Mouse (Mus musculus) liver, embryonic 14.5 days (tissue): ENCODE measurements around the gene Ifnb1. TPM values are rescaled to one million over a fixed set of nuclear protein-coding genes. Genes with fewer than 3 reads are reported as not detected.

Experiments used
- ATAC-seq: fragments of 200-750 bp; cut with Nextera tagmentation; 2 replicates; pipeline ENCODE4 v1.8.0; 2017; ENCODE audit warnings: moderate number of reproducible peaks, mild to moderate bottlenecking, moderate library complexity; ENCODE audit not compliant: insufficient read depth
- DNase-seq, 3 experiments: peaks; one replicate each; pipeline ENCODE4 v3.0.0-alpha.2; 2012 to 2013; ENCODE audit warnings: low read depth in 3 of 3, low spot score in 3 of 3
- H3K27ac ChIP-seq: fragments of 300-500 bp; sonication (generic); 2 replicates; pipeline ENCODE4 v1.5.1; 2014; ENCODE audit warnings: moderate library complexity, mild to moderate bottlenecking, control low read depth, inconsistent platforms
- H3K27me3 ChIP-seq: fragments of 300-500 bp; sonication (generic); 2 replicates; pipeline ENCODE4 v1.6.1; 2014; ENCODE audit warnings: mild to moderate bottlenecking, low read length, moderate library complexity; ENCODE audit not compliant: control insufficient read depth, insufficient read depth
- H3K36me3 ChIP-seq: fragments of 300-500 bp; sonication (generic); replicated peaks from 2 replicates; pipeline ENCODE4 v1.6.1; 2014; ENCODE audit warnings: low read depth; ENCODE audit not compliant: control insufficient read depth, insufficient read depth
- H3K4me1 ChIP-seq, 2 experiments: fragments of 200-500 bp in 1 of 2; fragments of 300-500 bp in 1 of 2; sonication (generic) in 1 of 2; replicated peaks; 2 replicates each; pipeline ENCODE4 v1.6.1; 2012 to 2014; ENCODE audit warnings: antibody characterized with exemption in 1 of 2, inconsistent platforms in 1 of 2, low read length in 1 of 2; ENCODE audit not compliant: control insufficient read depth in 2 of 2, insufficient read depth in 2 of 2
- H3K4me2 ChIP-seq: fragments of 300-500 bp; sonication (generic); 2 replicates; pipeline ENCODE4 v1.6.1; 2014; ENCODE audit warnings: low read depth, mild to moderate bottlenecking, control low read depth, moderate library complexity
- H3K4me3 ChIP-seq, 2 experiments: fragments of 200-500 bp in 1 of 2; fragments of 300-500 bp in 1 of 2; sonication (generic) in 1 of 2; 2 replicates each; pipeline ENCODE4 v1.5.1; 2012 to 2014; ENCODE audit warnings: low read depth in 2 of 2, low read length in 2 of 2, mild to moderate bottlenecking in 2 of 2, control low read depth in 1 of 2, inconsistent platforms in 1 of 2, moderate library complexity in 1 of 2; ENCODE audit not compliant: insufficient read depth in 1 of 2
- H3K9ac ChIP-seq: fragments of 300-500 bp; sonication (generic); replicated peaks from 2 replicates; pipeline ENCODE4 v1.6.1; 2014; ENCODE audit warnings: mild to moderate bottlenecking, control low read depth, moderate library complexity
- H3K9me3 ChIP-seq: fragments of 300-500 bp; sonication (generic); 2 replicates; pipeline ENCODE4 v1.6.1; 2016; ENCODE audit warnings: low read length, mixed read lengths; ENCODE audit not compliant: control insufficient read depth
- CTCF ChIP-seq: IDR thresholded peaks from 2 replicates; pipeline ENCODE4 v1.5.1; 2016; ENCODE audit warnings: antibody characterized with exemption, low read depth, control low read depth
- EP300 ChIP-seq: IDR thresholded peaks from 2 replicates; pipeline ENCODE4 v1.6.1; 2016; ENCODE audit warnings: antibody characterized with exemption, low read depth
- WGBS: fragments of 180-500 bp; shearing (Covaris S2); extraction: QIAGEN DNeasy Blood & Tissue Kit; methylation state at CpG from one replicate; pipeline ENCODE4 v1.1.7; 2014; ENCODE audit not compliant: insufficient replicate concordance; 5-methylcytosine and 5-hydroxymethylcytosine counted together
- polyA plus RNA-seq, 2 experiments: library from polyadenylated mRNA; depleted of rRNA in 1 of 2; stranded (reverse) in 1 of 2; unstranded in 1 of 2; fragments of >200 nt; fragmentation: Nextera tagmentation in 1 of 2; extraction: Ambion mirVana in 1 of 2; gene quantifications; 2 replicates each; pipeline versions ENCODE4 v1.2.1 to v1.2.3; 2012 to 2014

Gene Ifnb1
- polyA plus RNA-seq, 2 experiments = not detected

DNA sequence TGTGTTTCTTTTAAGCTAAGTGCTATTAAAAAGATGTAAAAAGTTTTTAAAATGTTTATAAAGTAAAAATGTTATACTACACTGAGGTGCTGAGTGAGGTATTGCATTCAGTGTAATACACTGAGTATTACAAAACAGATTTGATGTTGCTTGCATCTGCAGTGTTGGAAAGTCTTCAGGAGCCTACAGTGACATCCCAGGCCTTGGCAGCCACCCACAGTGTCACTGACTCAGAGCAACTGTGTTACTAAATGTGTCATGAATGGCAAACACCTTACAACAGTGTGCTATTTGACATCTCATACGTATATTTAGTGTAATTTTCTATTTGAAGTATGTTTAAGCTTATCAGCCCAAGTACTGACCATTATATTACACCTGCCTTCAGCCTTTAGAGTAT is 25.4 kb upstream of the Ifnb1 start:
- no peak for TF ChIP-seq EP300
- Histone ChIP-seq H3K36me3 (no peaks in the 10 kb centered on the region), H3K27ac (no peak overlapping the region), H3K27me3 (no peaks in the 10 kb centered on the region; the same call in 1 of the 2 replicates), H3K4me3 (no peak overlapping the region), H3K9ac (no peak overlapping the region), H3K9me3 (no peaks in the 10 kb centered on the region), H3K4me1 (peaks cover 0 to 8% of the 10 kb centered on the region in 2 experiments; a peak in 2 of 4 replicates), H3K4me2 (no peak overlapping the region)
- DNase-seq (no peak), ATAC-seq (no peak)
- WGBS = 62% methylated on average over 1 of the region's 1 CpGs

DNA sequence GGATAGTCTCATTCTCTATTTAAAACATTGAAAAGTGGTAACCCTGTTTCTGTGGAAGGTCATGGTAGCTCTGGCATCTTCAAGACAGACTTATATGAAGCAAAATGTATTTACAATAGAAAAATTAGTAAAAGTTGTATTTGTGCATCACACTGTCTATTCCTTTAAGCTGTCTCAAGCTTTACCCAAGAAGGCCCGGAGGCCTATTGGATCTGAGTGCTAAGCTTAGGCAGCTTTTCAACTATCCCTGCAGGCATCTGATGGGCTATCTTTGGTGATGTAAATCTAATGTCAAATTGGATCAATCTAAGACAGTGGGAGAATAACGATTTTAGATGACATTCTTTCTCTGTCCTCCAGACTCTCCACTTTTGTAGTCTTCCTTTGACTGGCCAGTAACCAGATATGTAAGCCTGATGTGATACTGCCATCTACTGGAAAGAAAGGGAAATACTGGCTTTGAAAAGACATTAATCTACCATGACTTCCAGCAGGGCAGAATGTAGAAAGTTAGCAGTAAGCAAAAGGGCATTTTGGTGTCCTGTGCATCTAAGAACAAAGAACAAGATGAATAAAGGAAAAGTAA is 21.2 kb upstream of the Ifnb1 start:
- peak; percentile 42 to 62 (median 47) for DNase-seq
- ATAC-seq = peak; percentile 41; the same call in 1 of the 2 replicates

DNA sequence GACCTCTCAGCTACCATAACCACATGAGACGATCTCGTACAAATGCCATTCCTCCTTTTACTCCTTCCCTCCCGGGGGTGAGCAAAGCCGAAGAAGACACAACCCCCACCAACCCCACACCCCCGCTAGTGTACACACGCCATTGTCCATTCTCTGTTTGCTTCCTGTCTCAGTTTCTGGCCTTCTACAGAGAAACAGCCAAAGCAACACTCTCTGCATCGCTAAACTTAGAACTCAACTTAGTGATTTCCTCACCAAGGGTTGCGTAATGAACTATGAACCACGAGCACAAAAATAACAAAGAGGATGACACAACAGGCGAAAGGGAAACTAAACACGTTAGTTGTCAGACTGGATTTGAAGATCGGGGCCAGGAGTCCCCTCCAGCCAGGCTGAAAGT is 14.8 kb upstream of the Ifnb1 start:
- DNase-seq (peak; percentile 31 to 39 (median 37)), ATAC-seq (no peak)
- no peak for TF ChIP-seq EP300
- TF ChIP-seq CTCF = no peak
- Histone ChIP-seq H3K4me1 (peaks cover 22 to 34% of the 10 kb centered on the region in 2 experiments), H3K4me2 (peak overlapping the region; percentile 47), H3K36me3 (no peaks in the 10 kb centered on the region), H3K27me3 (no peaks in the 10 kb centered on the region), H3K4me3 (0 out of 4 replicates have a peak overlapping the region, but pooled peaks of 1 of the 2 experiments have one; percentile 5), H3K27ac (peak overlapping the region; percentile 17; the same call in 1 of the 2 replicates), H3K9me3 (no peaks in the 10 kb centered on the region), H3K9ac (peak overlapping the region; percentile 9; the same call in 1 of the 2 replicates)
- WGBS = 14% methylated on average over 12 of the region's 12 CpGs

More for the DNA sequence above, 21.2 kb upstream of the Ifnb1 start:
- WGBS = 37% methylated on average over 2 of the region's 2 CpGs
- Histone ChIP-seq H3K4me2 (no peak overlapping the region), H3K9me3 (no peaks in the 10 kb centered on the region), H3K4me1 (0 out of 4 replicates have a peak, but pooled peaks cover 0 to under 1% of the 10 kb centered on the region in 2 experiments), H3K27me3 (no peaks in the 10 kb centered on the region; the same call in 1 of the 2 replicates), H3K4me3 (no peak overlapping the region), H3K36me3 (no peaks in the 10 kb centered on the region), H3K9ac (no peak overlapping the region), H3K27ac (no peak overlapping the region)
- TF ChIP-seq EP300 = no peak
- peak; percentile 77 for TF ChIP-seq CTCF

DNA sequence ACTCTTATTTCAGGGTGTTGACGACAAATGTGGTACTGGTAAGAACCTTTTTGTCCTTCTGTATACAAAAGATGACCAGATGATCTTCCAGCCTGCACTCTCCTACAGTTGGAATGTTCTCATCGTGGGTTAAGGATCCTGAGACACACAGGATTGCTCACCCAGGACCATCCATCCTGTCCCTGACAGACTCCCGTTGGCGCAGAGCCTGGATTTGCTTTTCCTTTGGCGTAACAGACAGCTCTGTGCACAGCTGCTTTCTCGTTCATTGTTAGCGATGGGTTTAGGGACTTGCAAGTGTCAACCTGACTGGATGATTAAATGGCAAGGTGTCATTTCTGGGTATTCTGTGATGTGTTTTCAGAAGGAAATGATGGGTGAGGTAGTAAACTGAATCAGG is 14.1 kb upstream of the Ifnb1 start:
- Histone ChIP-seq H3K4me2 (no peak overlapping the region), H3K9me3 (no peaks in the 10 kb centered on the region), H3K27me3 (no peaks in the 10 kb centered on the region), H3K27ac (no peak overlapping the region; the same call in 1 of the 2 replicates), H3K9ac (no peak overlapping the region; the same call in 1 of the 2 replicates), H3K4me3 (no peak overlapping the region), H3K36me3 (no peaks in the 10 kb centered on the region), H3K4me1 (peaks cover 22 to 34% of the 10 kb centered on the region in 2 experiments)
- WGBS = 67% methylated on average over 7 of the region's 7 CpGs
- TF ChIP-seq CTCF (no peak), EP300 (no peak)
- ATAC-seq = no peak
- DNase-seq = no peak

DNA sequence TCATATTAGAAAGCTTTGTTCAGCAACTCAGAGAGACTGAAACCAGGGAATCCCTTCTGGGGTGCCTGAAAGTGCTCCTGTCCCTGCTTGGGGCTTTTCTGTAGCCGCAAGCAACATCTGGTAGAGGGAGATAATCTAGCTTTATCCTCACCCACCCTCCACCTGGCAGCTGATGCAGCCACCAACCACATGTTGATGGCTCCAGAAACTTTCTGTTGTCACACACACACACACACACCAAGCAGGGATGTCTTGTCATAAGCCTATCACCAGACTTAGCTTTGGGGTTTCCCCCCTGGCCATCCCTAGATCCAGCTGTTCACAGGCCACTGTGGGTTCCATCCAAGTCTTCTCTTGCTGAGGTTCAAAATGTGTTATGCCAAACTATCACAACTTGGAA is 13.2 kb upstream of the Ifnb1 start:
- Histone ChIP-seq H3K27ac (peak overlapping the region; percentile 70), H3K36me3 (no peaks in the 10 kb centered on the region)

More for the DNA sequence above, 13.2 kb upstream of the Ifnb1 start:
- ATAC-seq (peak; percentile 97), DNase-seq (peak; percentile 52 to 70 (median 52))
- Histone ChIP-seq H3K9me3 (no peaks in the 10 kb centered on the region), H3K9ac (peak overlapping the region; percentile 31), H3K4me1 (peaks cover 22 to 34% of the 10 kb centered on the region in 2 experiments), H3K27me3 (no peaks in the 10 kb centered on the region), H3K4me2 (peak overlapping the region; percentile 49), H3K4me3 (no peak overlapping the region)
- WGBS = 11% methylated on average over 1 of the region's 1 CpGs
- TF ChIP-seq CTCF (no peak), EP300 (peak; percentile 88)
